Mouse (Mus musculus) brain, embryonic 14.5 days (tissue): ENCODE measurements around the gene Gpr179. TPM values are rescaled to one million over a fixed set of nuclear protein-coding genes. Genes with fewer than 3 reads are reported as not detected.
"Not testable (repeated sequence)": the region's sequence is repeated elsewhere in the genome, so short reads cannot be mapped to it uniquely, and the experiment has no call there.

Source experiments
- DNase-seq: peaks from one replicate; pipeline ENCODE4 v3.0.0-alpha.2; 2011; ENCODE audit warnings: low read depth
- CTCF ChIP-seq: fragments of 200-500 bp; IDR thresholded peaks from 2 replicates; pipeline ENCODE4 v1.5.1; 2012; ENCODE audit warnings: inconsistent platforms, mild to moderate bottlenecking, moderate library complexity, borderline replicate concordance; ENCODE audit not compliant: insufficient read depth, insufficient read length; ENCODE audit errors: extremely low read depth
- POLR2A ChIP-seq: fragments of 200-500 bp; IDR thresholded peaks from 2 replicates; pipeline ENCODE4 v1.6.1; 2012; ENCODE audit warnings: mild to moderate bottlenecking, inconsistent platforms, borderline replicate concordance; ENCODE audit not compliant: poor library complexity, insufficient read depth, insufficient read length, severe bottlenecking; ENCODE audit errors: extremely low read depth
- polyA plus RNA-seq: library from polyadenylated mRNA; depleted of rRNA; stranded (reverse); fragments of >200 nt; gene quantifications from 2 replicates; pipeline ENCODE4 v1.2.3, GENCODE M21; 2012

Gpr179 gene
- polyA plus RNA-seq, 1 experiment: 0.41 TPM

DNA sequence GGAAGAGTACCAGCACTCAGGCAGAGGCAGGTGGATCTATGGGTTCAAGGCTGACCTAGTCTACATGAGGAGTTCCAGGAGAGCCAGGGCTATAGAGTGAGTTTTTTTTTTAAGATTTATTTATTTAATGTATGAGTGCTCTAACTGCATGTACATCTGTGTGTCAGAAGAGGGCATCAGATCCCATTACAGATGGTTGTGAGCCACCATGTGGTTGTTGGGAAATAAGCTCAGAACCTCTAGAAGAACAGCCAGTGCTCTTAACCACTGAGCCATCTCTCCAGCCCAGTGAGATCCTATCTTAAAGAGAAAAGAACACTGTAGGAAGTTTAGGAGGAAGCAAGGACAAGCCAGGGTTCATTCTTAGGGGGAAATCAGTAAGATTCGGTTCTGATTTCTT, 21.6 kb downstream of the Gpr179 start:
- DNase-seq: no peak
- TF ChIP-seq CTCF (no peak), POLR2A (no peak)

DNA sequence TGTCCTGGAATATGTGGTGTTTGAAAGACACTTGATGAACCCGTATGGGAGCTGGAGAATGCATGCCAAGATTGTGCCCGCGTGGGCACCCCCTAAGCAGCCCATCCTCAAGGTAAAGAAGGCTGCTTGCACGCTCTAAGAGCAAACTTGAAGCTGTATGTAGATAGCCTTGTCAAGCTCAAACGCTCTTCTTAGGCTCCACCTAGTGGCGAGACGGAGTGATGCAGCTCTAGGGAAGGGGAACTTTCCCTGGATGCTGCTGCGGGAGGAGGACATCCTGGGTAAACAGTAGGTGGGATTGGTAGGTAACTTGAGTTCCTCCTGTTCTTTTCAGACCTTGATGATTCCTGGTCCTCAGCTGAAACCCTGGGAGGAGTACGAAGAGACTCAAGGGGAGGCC, 23.7 kb downstream of the Gpr179 start:
- peak; percentile 77 for DNase-seq
- TF ChIP-seq POLR2A (no peak), CTCF (peak; percentile 93)

DNA sequence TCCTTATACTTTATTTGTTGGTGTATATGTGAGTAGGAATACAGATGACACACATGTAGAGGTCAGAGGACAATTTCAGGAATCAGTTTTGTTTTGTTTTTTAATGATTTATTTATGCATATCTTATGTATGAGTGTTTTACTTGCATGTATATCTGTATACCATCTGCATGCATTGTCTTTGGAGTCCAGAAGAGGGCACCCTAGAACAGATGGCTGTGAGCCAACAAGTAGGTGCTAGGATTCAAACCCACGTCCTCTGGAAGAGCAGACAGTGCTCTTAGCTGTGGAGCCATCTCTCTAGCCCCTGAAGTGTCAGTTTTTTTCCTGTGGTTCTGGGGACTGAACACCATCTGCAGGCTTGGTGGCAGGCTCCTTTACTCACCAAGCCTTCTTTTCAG, 26.7 kb downstream of the Gpr179 start:
- DNase-seq: no peak
- TF ChIP-seq CTCF (peak; percentile 22; the same call in 1 of the 2 replicates), POLR2A (no peak)

DNA sequence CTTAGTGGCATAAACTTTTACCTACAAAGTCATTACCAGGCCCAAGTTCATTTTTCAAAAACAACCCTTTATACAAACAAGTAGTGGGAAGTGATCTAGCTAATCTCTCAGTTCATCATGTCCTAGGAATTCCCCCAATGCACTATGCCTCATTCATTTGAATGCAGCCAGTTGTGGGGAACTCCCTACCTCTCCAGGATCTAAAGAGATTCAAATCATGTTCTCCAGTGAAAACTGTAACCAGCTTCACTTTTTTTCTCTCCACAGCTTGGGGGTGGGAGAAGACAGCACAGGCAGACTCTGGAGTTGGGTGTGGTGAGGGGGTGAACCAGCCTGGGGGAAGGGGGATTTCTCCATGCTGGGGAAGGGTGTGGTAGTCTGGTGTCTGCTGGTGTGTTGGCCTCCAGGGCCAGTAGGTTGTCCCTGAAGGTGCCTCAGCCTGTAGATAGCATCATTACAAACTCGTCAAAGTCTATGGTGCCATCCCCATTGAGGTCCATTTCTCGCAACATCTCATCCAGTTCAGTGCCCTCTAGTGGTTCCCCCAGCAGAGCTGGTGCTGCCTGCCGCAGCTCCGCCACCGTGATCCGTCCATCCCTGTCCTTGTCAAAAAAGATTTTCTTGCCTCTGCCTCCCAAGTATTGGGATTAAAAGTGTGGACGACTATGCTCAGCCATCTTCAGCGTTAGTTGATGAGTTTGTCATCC, 29.8 kb downstream of the Gpr179 start:
- not testable (repeated sequence) for DNase-seq

DNA sequence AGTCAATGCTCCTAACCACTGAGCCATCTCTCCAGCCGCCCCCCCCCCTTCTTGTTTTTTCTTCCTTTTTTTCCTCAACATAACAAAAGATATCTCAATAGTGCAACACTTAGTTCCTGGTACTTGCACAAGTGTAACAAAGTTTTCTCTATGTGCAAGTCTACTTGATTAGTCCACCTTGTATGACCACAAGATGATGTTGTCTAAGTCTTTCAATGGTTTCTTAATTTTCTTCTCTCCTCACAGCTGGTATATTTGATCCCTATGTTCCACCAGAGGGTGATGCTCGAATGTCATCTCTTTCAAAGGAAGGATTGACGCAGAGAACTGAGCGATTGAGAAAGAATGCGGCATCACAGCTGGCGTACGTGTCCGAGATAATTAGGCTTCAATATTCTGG, 30.7 kb downstream of the Gpr179 start:
- TF ChIP-seq CTCF (no peak), POLR2A (no peak)
- DNase-seq: no peak

DNA sequence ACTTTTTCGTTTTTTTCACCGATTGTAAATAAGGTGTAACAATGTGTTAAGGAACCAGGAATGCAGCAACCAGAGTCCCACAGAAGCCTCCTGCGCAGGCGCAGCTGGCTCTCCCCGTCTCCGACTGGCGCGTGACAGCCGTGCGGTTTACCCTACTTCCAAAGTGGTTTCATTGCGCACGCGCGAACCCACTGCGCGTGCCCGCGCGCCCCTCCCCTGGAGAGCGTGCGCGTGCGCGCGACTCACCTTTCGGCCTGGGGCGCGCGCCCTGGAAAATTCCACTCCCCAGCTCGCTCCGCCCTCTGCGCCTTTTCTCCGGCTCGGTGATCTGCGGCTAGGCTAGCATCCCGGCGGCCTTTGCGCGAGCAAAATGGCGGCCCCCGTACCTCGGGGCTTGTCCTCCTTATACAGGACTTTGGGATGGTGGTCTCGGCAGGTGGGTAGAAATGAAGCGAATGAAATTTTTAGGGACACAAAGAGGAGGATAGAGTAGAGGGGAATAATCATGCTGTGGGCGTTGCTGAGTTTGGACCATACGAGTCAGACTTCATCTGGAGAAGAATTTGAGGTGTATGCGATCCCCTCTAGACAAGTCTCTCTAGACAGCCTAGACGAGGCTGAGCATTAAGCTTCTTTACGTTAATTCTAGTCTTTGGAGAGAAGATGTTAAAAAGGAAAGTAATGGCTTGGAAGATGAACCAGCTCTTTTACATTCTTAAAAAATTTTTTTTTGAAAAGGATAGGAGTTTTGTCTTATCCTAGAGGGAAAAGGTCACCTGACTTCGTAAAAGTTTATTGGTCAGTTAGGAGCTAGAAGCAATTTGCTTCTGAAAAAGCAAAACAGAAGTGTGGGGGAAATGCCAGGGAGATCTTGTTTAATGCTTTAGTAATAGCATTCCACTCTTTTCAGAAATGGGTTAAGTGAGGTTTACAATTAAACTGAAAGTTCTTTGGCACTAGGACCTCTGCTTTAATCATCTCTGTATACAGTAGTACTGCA, 36.1 kb downstream of the Gpr179 start, which contains the start of gene Mrpl45:
Mrpl45 (plus strand) TSS at position 213 of the 1,000 bp plus-strand sequence.
- TF ChIP-seq CTCF: no peak
- peak; percentile 44; the same call in 1 of the 2 replicates for TF ChIP-seq POLR2A

DNA sequence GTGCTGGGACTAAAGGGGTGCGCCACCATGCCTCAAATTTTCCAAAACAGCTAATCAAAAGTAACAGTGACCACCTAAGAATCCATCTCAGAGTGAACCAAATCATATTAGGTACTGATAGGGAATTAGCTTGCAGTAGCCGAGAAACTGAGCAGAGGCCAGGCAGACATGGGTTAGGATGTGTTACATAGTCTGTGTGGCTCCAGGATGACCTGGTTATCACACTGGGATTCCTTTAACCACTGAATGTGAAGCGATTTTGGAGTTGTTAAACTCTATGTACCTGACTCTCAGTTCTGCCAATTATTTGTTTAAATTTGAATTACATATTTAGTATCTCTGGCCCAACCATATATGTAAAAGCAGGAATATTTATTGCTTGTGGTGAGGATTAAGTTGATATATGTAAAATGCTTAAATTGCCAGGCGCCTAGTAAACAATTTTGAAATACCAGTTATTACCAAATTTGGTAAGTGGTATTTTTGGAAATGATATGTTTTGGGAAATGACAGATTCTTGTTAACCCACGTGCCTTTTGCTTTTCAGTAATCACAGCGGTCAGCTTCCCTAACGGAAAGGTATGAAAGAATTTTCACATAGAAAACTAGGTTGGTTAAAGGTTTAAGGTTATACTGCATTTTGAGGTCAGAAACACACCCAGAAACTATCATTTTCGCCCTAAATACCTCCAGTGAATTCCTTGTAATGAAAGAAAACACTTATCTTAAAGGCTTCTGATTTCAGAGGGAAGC, 37.0 kb downstream of the Gpr179 start:
- TF ChIP-seq CTCF (no peak), POLR2A (no peak)

More for the DNA sequence above, 36.1 kb downstream of the Gpr179 start, which contains the start of gene Mrpl45:
- peak; percentile 99 for DNase-seq

DNA sequence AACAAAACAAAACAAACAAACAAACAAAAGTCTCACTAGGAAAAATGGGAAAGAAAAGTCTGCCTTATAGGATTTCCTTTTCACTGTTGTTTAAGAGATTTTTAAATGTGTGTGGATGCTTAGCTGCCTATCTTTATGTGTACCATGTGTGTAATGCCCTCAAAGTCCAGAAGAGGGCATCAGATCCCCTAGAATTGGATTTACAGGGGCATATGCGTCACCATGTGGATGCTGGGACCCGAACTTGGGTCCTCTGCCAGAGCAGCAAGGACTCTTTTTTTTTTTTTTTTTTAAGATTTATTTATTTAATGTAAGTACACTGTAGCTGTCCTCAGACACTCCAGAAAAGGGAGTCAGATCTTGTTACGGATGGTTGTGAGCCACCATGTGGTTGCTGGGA, 37.8 kb downstream of the Gpr179 start:
- DNase-seq: no peak
- no peak for TF ChIP-seq POLR2A
- peak; percentile 19; the same call in 1 of the 2 replicates for TF ChIP-seq CTCF

More for the DNA sequence above, 37.0 kb downstream of the Gpr179 start:
- no peak for DNase-seq

DNA sequence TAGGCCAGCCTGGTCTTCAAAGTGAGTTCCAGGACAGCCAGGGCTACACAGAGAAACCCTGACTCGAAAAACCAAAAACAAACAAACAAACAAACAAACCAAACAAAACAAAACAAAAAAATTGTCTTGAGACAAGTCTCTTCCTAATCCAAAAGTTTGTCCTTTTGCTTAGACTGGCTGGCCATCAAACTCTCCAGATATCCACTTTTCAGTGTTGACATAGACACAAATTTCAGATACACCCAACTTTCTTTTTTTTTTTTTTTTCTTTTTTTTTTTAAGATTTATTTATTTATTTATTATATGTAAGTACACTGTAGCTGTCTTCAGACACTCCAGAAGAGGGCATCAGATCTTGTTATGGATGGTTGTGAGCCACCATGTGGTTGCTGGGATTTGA, 39.0 kb downstream of the Gpr179 start:
- not testable (repeated sequence) for DNase-seq

DNA sequence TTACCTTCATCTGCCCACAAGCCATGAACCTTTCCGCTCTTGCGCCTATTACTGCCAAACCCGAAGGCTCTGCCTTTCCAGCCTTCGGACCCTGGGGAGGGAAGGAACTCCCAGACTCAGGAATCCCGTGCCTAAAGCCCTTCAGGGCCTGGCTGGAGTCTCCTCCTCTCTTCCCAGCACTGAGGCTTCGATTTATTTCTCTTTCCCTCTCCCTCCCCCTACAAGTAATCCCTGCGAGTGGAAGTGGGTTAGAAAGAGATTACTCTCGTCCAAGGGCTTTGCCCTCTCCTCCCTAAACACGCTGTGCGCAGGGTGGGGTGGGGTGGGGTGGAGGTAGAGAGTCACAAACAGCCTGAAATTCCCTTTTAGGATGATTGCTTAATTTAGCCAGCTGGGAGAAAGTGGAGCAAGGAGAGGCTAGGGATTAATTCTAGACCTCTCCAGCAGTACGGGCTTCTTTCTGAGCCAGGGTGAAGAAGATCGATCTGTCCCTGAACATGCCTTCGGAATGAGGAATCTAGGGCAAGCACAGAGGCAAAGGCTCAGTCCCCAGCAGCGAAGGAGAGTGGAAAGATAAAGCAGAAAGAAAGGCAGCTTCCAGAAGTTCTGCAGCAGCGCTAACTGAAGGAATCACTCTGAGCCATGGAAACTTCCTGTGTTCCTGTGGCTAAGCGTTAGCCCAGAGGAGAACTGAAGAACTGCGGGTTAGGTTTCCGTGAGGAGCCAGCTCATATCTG, 40.8 kb downstream of the Gpr179 start:
- DNase-seq: peak; percentile 52
- TF ChIP-seq POLR2A: no peak
- peak; percentile 46; the same call in 1 of the 2 replicates for TF ChIP-seq CTCF
